Mouse (Mus musculus) hindbrain, embryonic 11.5 days (tissue): ENCODE results near the gene Opcml. TPM values are rescaled to one million over a fixed set of nuclear protein-coding genes. Genes with fewer than 3 reads are reported as not detected.

Experiments
- ATAC-seq: fragments of 200-750 bp; cut with Nextera tagmentation; 2 replicates; pipeline ENCODE4 v1.8.0; 2017; ENCODE audit warnings: mild to moderate bottlenecking, moderate TSS enrichment, moderate library complexity; ENCODE audit not compliant: low FRiP score
- DNase-seq: peaks from one replicate; pipeline ENCODE4 v3.0.0-alpha.2; 2015; ENCODE audit warnings: low spot score
- H3K27ac ChIP-seq: fragments of 300-500 bp; sonication (generic); 2 replicates; pipeline ENCODE4 v1.5.1; 2014; ENCODE audit warnings: mild to moderate bottlenecking, low read depth, low read length
- H3K27me3 ChIP-seq: fragments of 300-500 bp; sonication (generic); 2 replicates; pipeline ENCODE4 v1.6.1; 2014; ENCODE audit warnings: mild to moderate bottlenecking, low read length, moderate library complexity, mixed read lengths; ENCODE audit not compliant: control insufficient read depth, insufficient read depth
- H3K36me3 ChIP-seq: fragments of 300-500 bp; sonication (generic); 2 replicates; pipeline ENCODE4 v1.6.1; 2014; ENCODE audit warnings: mild to moderate bottlenecking, low read length, moderate library complexity, mixed read lengths; ENCODE audit not compliant: control insufficient read depth, insufficient read depth
- H3K4me1 ChIP-seq: fragments of 300-500 bp; sonication (generic); replicated peaks from 2 replicates; pipeline ENCODE4 v1.6.1; 2014; ENCODE audit warnings: low read length, mixed read lengths; ENCODE audit not compliant: control insufficient read depth, insufficient read depth
- H3K4me2 ChIP-seq: fragments of 300-500 bp; sonication (generic); replicated peaks from 2 replicates; pipeline ENCODE4 v1.6.1; 2014; ENCODE audit warnings: mild to moderate bottlenecking, low read depth, low read length
- H3K4me3 ChIP-seq: fragments of 300-500 bp; sonication (generic); 2 replicates; pipeline ENCODE4 v1.5.1; 2014; ENCODE audit warnings: low read depth, low read length
- H3K9ac ChIP-seq: fragments of 300-500 bp; sonication (generic); 2 replicates; pipeline ENCODE4 v1.6.1; 2014; ENCODE audit warnings: low read depth, low read length
- H3K9me3 ChIP-seq: fragments of 300-500 bp; sonication (generic); 2 replicates; pipeline ENCODE4 v1.6.1; 2016; ENCODE audit warnings: low read length; ENCODE audit not compliant: control insufficient read depth
- WGBS: fragments of 180-500 bp; shearing (Covaris S2); extraction: QIAGEN DNeasy Blood & Tissue Kit; methylation state at CpG from one replicate; pipeline ENCODE4 v1.1.7; 2014; 5-methylcytosine and 5-hydroxymethylcytosine counted together
- polyA plus RNA-seq: library from polyadenylated mRNA; unstranded; fragments of >200 nt; fragmentation: Nextera tagmentation; extraction: Ambion mirVana; gene quantifications from 2 replicates; pipeline ENCODE4 v1.2.1, GENCODE M21; 2014

The Opcml gene
- polyA plus RNA-seq, 1 experiment from 2014 or later = 5.7 TPM

GRCm38 (mm10) chr9:28438752-28439151, 648.2 kb downstream of the Opcml start:
- no peak overlapping the region for H3K9ac ChIP-seq

GRCm38 (mm10) chr9:28439433-28440191, 649.0 kb downstream of the Opcml start:
- Histone ChIP-seq H3K9me3 (no peaks in the 10 kb centered on the region), H3K27ac (no peak overlapping the region), H3K9ac (no peak overlapping the region), H3K4me2 (no peak overlapping the region), H3K4me1 (no peaks in the 10 kb centered on the region), H3K27me3 (no peaks in the 10 kb centered on the region), H3K36me3 (no peaks in the 10 kb centered on the region), H3K4me3 (no peak overlapping the region)
- 60% methylated on average over 5 of the region's 5 CpGs for WGBS
- ATAC-seq (no peak), DNase-seq (no peak)

More at GRCm38 (mm10) chr9:28438752-28439151, 648.2 kb downstream of the Opcml start:
- Histone ChIP-seq H3K36me3 (no peaks in the 10 kb centered on the region), H3K27me3 (no peaks in the 10 kb centered on the region), H3K4me1 (no peaks in the 10 kb centered on the region), H3K27ac (no peak overlapping the region), H3K4me2 (no peak overlapping the region), H3K4me3 (no peak overlapping the region), H3K9me3 (no peaks in the 10 kb centered on the region)
- WGBS = 90% methylated on average over 4 of the region's 4 CpGs
- no peak for ATAC-seq
- DNase-seq = no peak

- WGBS = 90% methylated on average over 3 of the region's 3 CpGs
- ATAC-seq = no peak
These were observed 649.7 kb downstream of the Opcml start for GRCm38 (mm10) chr9:28440192-28440795.

GRCm38 (mm10) chr9:28444485-28444884, 653.9 kb downstream of the Opcml start:
- H3K27me3 ChIP-seq = no peaks in the 10 kb centered on the region
- H3K4me2 ChIP-seq = no peak overlapping the region
- H3K4me3 ChIP-seq = no peak overlapping the region
- no peak for ATAC-seq
- WGBS = 89% methylated on average over 3 of the region's 3 CpGs
- H3K27ac ChIP-seq = no peak overlapping the region
- no peaks in the 10 kb centered on the region for H3K4me1 ChIP-seq
- H3K9ac ChIP-seq = no peak overlapping the region
- DNase-seq = no peak
- H3K9me3 ChIP-seq = no peaks in the 10 kb centered on the region
- no peaks in the 10 kb centered on the region for H3K36me3 ChIP-seq

More at GRCm38 (mm10) chr9:28440192-28440795, 649.7 kb downstream of the Opcml start:
- no peaks in the 10 kb centered on the region for H3K9me3 ChIP-seq
- no peak overlapping the region for H3K9ac ChIP-seq
- H3K4me2 ChIP-seq = no peak overlapping the region
- no peak for DNase-seq
- H3K27me3 ChIP-seq = no peaks in the 10 kb centered on the region
- no peak overlapping the region for H3K4me3 ChIP-seq
- no peaks in the 10 kb centered on the region for H3K4me1 ChIP-seq
- H3K36me3 ChIP-seq = no peaks in the 10 kb centered on the region
- no peak overlapping the region for H3K27ac ChIP-seq

- Histone ChIP-seq H3K4me2 (no peak overlapping the region), H3K36me3 (no peaks in the 10 kb centered on the region), H3K9ac (no peak overlapping the region), H3K27ac (no peak overlapping the region), H3K4me1 (no peaks in the 10 kb centered on the region), H3K9me3 (no peaks in the 10 kb centered on the region), H3K27me3 (no peaks in the 10 kb centered on the region), H3K4me3 (no peak overlapping the region)
- DNase-seq (no peak), ATAC-seq (no peak)
- WGBS = 83% methylated on average over 8 of the region's 8 CpGs
These were observed 654.4 kb downstream of the Opcml start for GRCm38 (mm10) chr9:28444972-28445371.

GRCm38 (mm10) chr9:28445863-28446262, 655.3 kb downstream of the Opcml start:
- Histone ChIP-seq H3K36me3 (no peaks in the 10 kb centered on the region), H3K9me3 (no peaks in the 10 kb centered on the region), H3K27me3 (no peaks in the 10 kb centered on the region), H3K4me3 (no peak overlapping the region), H3K4me1 (no peaks in the 10 kb centered on the region), H3K9ac (no peak overlapping the region), H3K4me2 (no peak overlapping the region), H3K27ac (no peak overlapping the region)
- 85% methylated on average over 1 of the region's 1 CpGs for WGBS
- DNase-seq (no peak), ATAC-seq (no peak)

GRCm38 (mm10) chr9:28446278-28447064, 655.9 kb downstream of the Opcml start:
- no peak overlapping the region for H3K4me2 ChIP-seq
- H3K4me1 ChIP-seq = no peaks in the 10 kb centered on the region
- no peaks in the 10 kb centered on the region for H3K9me3 ChIP-seq
- no peaks in the 10 kb centered on the region for H3K36me3 ChIP-seq
- H3K4me3 ChIP-seq = no peak overlapping the region
- DNase-seq (no peak), ATAC-seq (no peak)
- H3K27ac ChIP-seq = no peak overlapping the region
- H3K9ac ChIP-seq = no peak overlapping the region
- WGBS = 74% methylated on average over 4 of the region's 4 CpGs
- H3K27me3 ChIP-seq = no peaks in the 10 kb centered on the region

- H3K9ac ChIP-seq = no peak overlapping the region
- DNase-seq (no peak), ATAC-seq (no peak)
- no peak overlapping the region for H3K4me3 ChIP-seq
- H3K27ac ChIP-seq = no peak overlapping the region
- H3K27me3 ChIP-seq = no peaks in the 10 kb centered on the region
- WGBS = 78% methylated on average over 2 of the region's 2 CpGs
- no peak overlapping the region for H3K4me2 ChIP-seq
- no peaks in the 10 kb centered on the region for H3K9me3 ChIP-seq
- no peaks in the 10 kb centered on the region for H3K4me1 ChIP-seq
- no peaks in the 10 kb centered on the region for H3K36me3 ChIP-seq
These were observed 661.9 kb downstream of the Opcml start for GRCm38 (mm10) chr9:28452509-28452908.
